Mouse (Mus musculus): ENCODE data around the gene Pdzk1. TPM values are rescaled to one million over a fixed set of nuclear protein-coding genes. Genes with fewer than 3 reads are reported as not detected.

The Pdzk1 gene
- polyA plus RNA-seq, 1 experiment from 2014 or later = 63.3 TPM

GRCm38 (mm10) chr3:96882061-96882849, 53.2 kb downstream of the Pdzk1 start:
- H3K4me3 ChIP-seq (ENCODE audit: low read length) = no peak overlapping the region
- ATAC-seq (ENCODE audit: low FRiP score, low TSS enrichment) = no peak

GRCm38 (mm10) chr3:96883690-96884089, 54.6 kb downstream of the Pdzk1 start:
- Histone ChIP-seq H3K4me2 (replicated peaks; ENCODE audit: low read depth, low read length) (no peak overlapping the region), H3K9me3 (ENCODE audit: control insufficient read depth, low read length) (no peaks in the 10 kb centered on the region), H3K4me1 (ENCODE audit: control insufficient read depth, insufficient read depth, low read length) (no peaks in the 10 kb centered on the region), H3K36me3 (ENCODE audit: control insufficient read depth, insufficient read depth, low read length) (peaks cover 45% of the 10 kb centered on the region), H3K9ac (ENCODE audit: low read depth, low read length) (no peak overlapping the region), H3K27me3 (ENCODE audit: control insufficient read depth, insufficient read depth, low read length) (no peaks in the 10 kb centered on the region), H3K4me3 (ENCODE audit: low read length) (no peak overlapping the region), H3K27ac (ENCODE audit: low read depth, low read length) (no peak overlapping the region)
- 93% methylated on average over 7 of the region's 7 CpGs for WGBS
- ATAC-seq (ENCODE audit: low FRiP score, low TSS enrichment) = no peak

More at GRCm38 (mm10) chr3:96882061-96882849, 53.2 kb downstream of the Pdzk1 start:
- no peaks in the 10 kb centered on the region for H3K9me3 ChIP-seq (ENCODE audit: control insufficient read depth, low read length)
- H3K9ac ChIP-seq (ENCODE audit: low read depth, low read length) = no peak overlapping the region
- WGBS = 94% methylated on average over 14 of the region's 14 CpGs
- no peaks in the 10 kb centered on the region for H3K4me1 ChIP-seq (ENCODE audit: control insufficient read depth, insufficient read depth, low read length)
- no peaks in the 10 kb centered on the region for H3K27me3 ChIP-seq (ENCODE audit: control insufficient read depth, insufficient read depth, low read length)
- no peak overlapping the region for H3K27ac ChIP-seq (ENCODE audit: low read depth, low read length)
- H3K4me2 ChIP-seq (replicated peaks; ENCODE audit: low read depth, low read length) = no peak overlapping the region
- peaks cover 41% of the 10 kb centered on the region for H3K36me3 ChIP-seq (ENCODE audit: control insufficient read depth, insufficient read depth, low read length)

GRCm38 (mm10) chr3:96902336-96902999, 73.4 kb downstream of the Pdzk1 start:
- peaks cover 4% of the 10 kb centered on the region; the same call in 1 of the 2 replicates for H3K36me3 ChIP-seq (ENCODE audit: control insufficient read depth, insufficient read depth, low read length)
- H3K4me1 ChIP-seq (ENCODE audit: control insufficient read depth, insufficient read depth, low read length) = no peaks in the 10 kb centered on the region; the same call in 1 of the 2 replicates
- no peak overlapping the region for H3K4me3 ChIP-seq (ENCODE audit: low read length)
- H3K27me3 ChIP-seq (ENCODE audit: control insufficient read depth, insufficient read depth, low read length) = no peaks in the 10 kb centered on the region
- H3K9ac ChIP-seq (ENCODE audit: low read depth, low read length) = no peak overlapping the region
- ATAC-seq (ENCODE audit: low FRiP score, low TSS enrichment) = no peak
- no peaks in the 10 kb centered on the region for H3K9me3 ChIP-seq (ENCODE audit: control insufficient read depth, low read length)
- H3K27ac ChIP-seq (ENCODE audit: low read depth, low read length) = no peak overlapping the region
- no peak overlapping the region for H3K4me2 ChIP-seq (replicated peaks; ENCODE audit: low read depth, low read length)
- 72% methylated on average over 4 of the region's 4 CpGs for WGBS

- H3K4me2 ChIP-seq (replicated peaks; ENCODE audit: low read depth, low read length) = peak within 1 kb of the TSS; percentile 90
- H3K9ac ChIP-seq (ENCODE audit: low read depth, low read length) = peak within 1 kb of the TSS; percentile 83
- H3K36me3 ChIP-seq (ENCODE audit: control insufficient read depth, insufficient read depth, low read length) = no peaks in the 10 kb centered on the region
- H3K4me3 ChIP-seq (ENCODE audit: low read length) = peak within 1 kb of the TSS; percentile 99
- no peaks in the 10 kb centered on the region; the same call in 1 of the 2 replicates for H3K4me1 ChIP-seq (ENCODE audit: control insufficient read depth, insufficient read depth, low read length)
- no peaks in the 10 kb centered on the region for H3K9me3 ChIP-seq (ENCODE audit: control insufficient read depth, low read length)
- H3K27ac ChIP-seq (ENCODE audit: low read depth, low read length) = no peak within 1 kb of the TSS
- whole genome bisulfite sequencing = 17% methylated on average over 14 of the region's 14 CpGs
- H3K27me3 ChIP-seq (ENCODE audit: control insufficient read depth, insufficient read depth, low read length) = no peaks in the 10 kb centered on the region
- ATAC-seq (ENCODE audit: low FRiP score, low TSS enrichment) = no peak
Observed at GRCm38 (mm10) chr3:96904393-96904792, 75.3 kb downstream of the Pdzk1 start, which contains the start of gene Gja5. Gene Gja5, plus strand, starts transcription at chr3:96904693.

DNA sequence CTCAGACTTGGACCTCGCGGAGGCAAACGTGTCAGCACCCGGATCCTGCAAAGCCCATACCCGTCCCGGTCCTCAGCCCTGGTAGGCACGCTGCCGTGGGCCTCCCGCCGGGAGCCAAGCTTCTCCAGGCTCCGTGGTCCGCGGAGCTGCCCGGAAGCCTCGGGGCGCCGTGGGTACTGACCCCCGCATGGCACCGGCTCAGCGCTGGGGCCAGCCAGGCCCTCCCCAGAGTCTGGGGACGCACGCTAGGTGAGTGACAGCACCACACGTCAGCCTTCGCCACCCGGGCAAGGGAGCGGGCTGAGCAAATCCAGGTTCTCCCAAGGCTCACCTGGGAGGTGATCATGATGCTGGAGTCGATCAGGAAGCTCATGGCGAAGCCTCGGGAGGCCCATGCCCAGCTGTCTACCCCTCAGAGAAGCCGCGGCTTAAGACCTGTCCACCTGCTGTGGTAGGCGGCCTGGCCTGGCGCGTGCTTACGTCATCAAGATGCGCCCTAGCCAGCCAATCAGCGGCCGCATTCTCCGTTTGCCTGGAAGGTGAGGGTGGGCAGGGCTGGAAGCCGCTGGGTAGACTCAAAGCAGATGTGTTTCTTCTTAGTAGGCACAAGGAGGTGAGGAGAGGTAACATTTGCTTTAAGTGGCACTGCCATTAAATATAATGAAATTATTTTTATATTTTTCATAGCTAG, 75.9 kb downstream of the Pdzk1 start, which contains the start of gene Gpr89:
TSS of gene Gpr89 (minus strand) at position 496 of the 691 bp plus-strand sequence.
- peak; percentile 98 for ATAC-seq (ENCODE audit: low FRiP score, low TSS enrichment)

DNA sequence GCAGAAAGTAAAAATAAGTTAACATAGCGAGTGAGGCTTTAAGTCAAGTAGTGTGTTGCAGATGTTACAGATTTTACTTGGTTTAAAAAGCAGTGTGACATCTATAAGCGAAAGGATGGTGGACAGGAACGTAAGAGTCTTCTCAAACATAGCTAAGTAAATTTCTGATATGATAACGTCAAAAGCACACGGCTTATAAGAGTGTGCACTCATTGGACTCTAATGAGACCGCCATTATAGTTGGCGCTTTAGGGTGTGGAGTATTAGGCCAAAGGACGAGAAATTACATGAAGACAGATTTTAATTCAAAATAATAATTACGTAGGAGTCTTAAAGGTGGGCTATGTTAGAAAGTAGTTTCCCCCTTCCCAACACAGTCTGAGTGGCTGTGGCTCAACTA, 76.5 kb downstream of the Pdzk1 start:
- Histone ChIP-seq H3K4me3 (ENCODE audit: low read length) (peak overlapping the region; percentile 99), H3K4me2 (replicated peaks; ENCODE audit: low read depth, low read length) (peak overlapping the region; percentile 90), H3K27me3 (ENCODE audit: control insufficient read depth, insufficient read depth, low read length) (no peaks in the 10 kb centered on the region), H3K9me3 (ENCODE audit: control insufficient read depth, low read length) (no peaks in the 10 kb centered on the region), H3K27ac (ENCODE audit: low read depth, low read length) (no peak overlapping the region), H3K4me1 (ENCODE audit: control insufficient read depth, insufficient read depth, low read length) (no peaks in the 10 kb centered on the region; the same call in 1 of the 2 replicates), H3K36me3 (ENCODE audit: control insufficient read depth, insufficient read depth, low read length) (no peaks in the 10 kb centered on the region), H3K9ac (ENCODE audit: low read depth, low read length) (peak overlapping the region; percentile 83; the same call in 1 of the 2 replicates)
- no peak; the same call in 1 of the 2 replicates for ATAC-seq (ENCODE audit: low FRiP score, low TSS enrichment)
- 48% methylated on average over 9 of the region's 9 CpGs for WGBS

More for the DNA sequence above, 75.9 kb downstream of the Pdzk1 start, which contains the start of gene Gpr89:
- H3K27ac ChIP-seq (ENCODE audit: low read depth, low read length) = no peak within 1 kb of the TSS
- peak within 1 kb of the TSS; percentile 90 for H3K4me2 ChIP-seq (replicated peaks; ENCODE audit: low read depth, low read length)
- H3K9me3 ChIP-seq (ENCODE audit: control insufficient read depth, low read length) = no peaks in the 10 kb centered on the region
- no peaks in the 10 kb centered on the region for H3K27me3 ChIP-seq (ENCODE audit: control insufficient read depth, insufficient read depth, low read length)
- H3K36me3 ChIP-seq (ENCODE audit: control insufficient read depth, insufficient read depth, low read length) = no peaks in the 10 kb centered on the region
- 1% methylated on average over 40 of the region's 40 CpGs for WGBS
- no peaks in the 10 kb centered on the region; the same call in 1 of the 2 replicates for H3K4me1 ChIP-seq (ENCODE audit: control insufficient read depth, insufficient read depth, low read length)
- H3K9ac ChIP-seq (ENCODE audit: low read depth, low read length) = peak within 1 kb of the TSS; percentile 83
- peak within 1 kb of the TSS; percentile 99 for H3K4me3 ChIP-seq (ENCODE audit: low read length)

Other genes starting within 250 kb of the Pdzk1 start
- 18.0 and 22.3 TPM in 2 replicates for gene Polr3gl, start 235.1 kb upstream of the Pdzk1 start, polyA plus RNA-seq (2014; fragmentation: Nextera tagmentation; extraction: Ambion mirVana)
- 1.8 and 2.4 TPM in 2 replicates for gene Ankrd34a, start 232.6 kb upstream of the Pdzk1 start, polyA plus RNA-seq (2014; fragmentation: Nextera tagmentation; extraction: Ambion mirVana)
- 5.8 and 7.0 TPM in 2 replicates for gene Lix1l, start 228.1 kb upstream of the Pdzk1 start, polyA plus RNA-seq (2014; fragmentation: Nextera tagmentation; extraction: Ambion mirVana)
- 167 and 236 TPM in 2 replicates for gene Rbm8a, start 199.4 kb upstream of the Pdzk1 start, polyA plus RNA-seq (2014; fragmentation: Nextera tagmentation; extraction: Ambion mirVana)
- 55.8 and 59.6 TPM in 2 replicates for gene Pex11b, start 193.9 kb upstream of the Pdzk1 start, polyA plus RNA-seq (2014; fragmentation: Nextera tagmentation; extraction: Ambion mirVana)
- not detected in 2 replicates for gene Gm42957, start 193.8 kb upstream of the Pdzk1 start, polyA plus RNA-seq (2014; fragmentation: Nextera tagmentation; extraction: Ambion mirVana)
- 0.73 and 1.1 TPM in 2 replicates for gene Itga10, start 183.7 kb upstream of the Pdzk1 start, polyA plus RNA-seq (2014; fragmentation: Nextera tagmentation; extraction: Ambion mirVana)
- 0.33 and 0.37 TPM in 2 replicates for gene Ankrd35, start 159.2 kb upstream of the Pdzk1 start, polyA plus RNA-seq (2014; fragmentation: Nextera tagmentation; extraction: Ambion mirVana)
- 36.5 and 55.7 TPM in 2 replicates for gene Pias3, start 132.9 kb upstream of the Pdzk1 start, polyA plus RNA-seq (2014; fragmentation: Nextera tagmentation; extraction: Ambion mirVana)
- 10.4 and 10.8 TPM in 2 replicates for gene Nudt17, start 120.7 kb upstream of the Pdzk1 start, polyA plus RNA-seq (2014; fragmentation: Nextera tagmentation; extraction: Ambion mirVana)
- 30.3 and 38.5 TPM in 2 replicates for gene Polr3c, start 101.7 kb upstream of the Pdzk1 start, polyA plus RNA-seq (2014; fragmentation: Nextera tagmentation; extraction: Ambion mirVana)
- gene Rnf115, start 101.6 kb upstream of the Pdzk1 start, polyA plus RNA-seq (2014; fragmentation: Nextera tagmentation; extraction: Ambion mirVana) = 49.6 and 72.1 TPM in 2 replicates
- gene Cd160, start 67 bp downstream of the Pdzk1 start, polyA plus RNA-seq (2014; fragmentation: Nextera tagmentation; extraction: Ambion mirVana) = 0.08 and 0.17 TPM in 2 replicates
- 5.6 TPM in 2 replicates for gene Gja5, start 75.4 kb downstream of the Pdzk1 start, polyA plus RNA-seq (2014; fragmentation: Nextera tagmentation; extraction: Ambion mirVana)
- gene Gpr89, start 76.1 kb downstream of the Pdzk1 start, polyA plus RNA-seq (2014; fragmentation: Nextera tagmentation; extraction: Ambion mirVana) = 47.3 and 50.9 TPM in 2 replicates
- gene Gja8, start 96.7 kb downstream of the Pdzk1 start, polyA plus RNA-seq (2014; fragmentation: Nextera tagmentation; extraction: Ambion mirVana) = 0.16 and 0.20 TPM in 2 replicates

All from kidney, embryonic 14.5 days (tissue).